Mouse (Mus musculus) gastrocnemius, adult 8-10 months (tissue): ENCODE data around the gene Psmc3. TPM values are rescaled to one million over a fixed set of nuclear protein-coding genes. Genes with fewer than 3 reads are reported as not detected.
"Not testable (repeated sequence)": the region's sequence is repeated elsewhere in the genome, so short reads cannot be mapped to it uniquely, and the experiment has no call there.

Source experiments
- DNase-seq, 2 experiments: peaks; one replicate each; pipeline ENCODE4 v3.0.0; 2022; ENCODE audit warnings: low spot score in 2 of 2
- total RNA-seq, 4 experiments: library from RNA; stranded (reverse); gene quantifications; 2 replicates each; pipeline ENCODE4 v1.2.4; 2022

Psmc3 gene
- total RNA-seq, 4 experiments from 2014 or later, result 199 to 280 (median 234) TPM

- not testable (repeated sequence) for DNase-seq
Observed at GRCm38 (mm10) chr2:91111832-91112231, 58.0 kb downstream of the Psmc3 start.

GRCm38 (mm10) chr2:91112491-91112890 is 58.7 kb downstream of the Psmc3 start:
- no peak for DNase-seq

- no peak for DNase-seq
Observed at GRCm38 (mm10) chr2:91113334-91113733, 59.5 kb downstream of the Psmc3 start.

- no peak for DNase-seq
Observed at GRCm38 (mm10) chr2:91113852-91114251, 60.0 kb downstream of the Psmc3 start.

- DNase-seq, result peak; percentile 95 to 96
Observed at GRCm38 (mm10) chr2:91114781-91115577, 61.2 kb downstream of the Psmc3 start.

GRCm38 (mm10) chr2:91115578-91115970 is 61.8 kb downstream of the Psmc3 start:
- no peak for DNase-seq

Other genes starting within 250 kb of the Psmc3 start
- gene Mtch2, start 206.9 kb upstream of the Psmc3 start, total RNA-seq, result 100 to 1,000 TPM; 151 to 157 (median 154) TPM
- gene C1qtnf4, start 168.1 kb upstream of the Psmc3 start, total RNA-seq, result 1 to 10 TPM; 7.6 to 9.8 (median 8.5) TPM
- 10 to 100 TPM; 17.9 to 24.0 (median 22.6) TPM for gene Kbtbd4, start 149.3 kb upstream of the Psmc3 start, total RNA-seq
- gene Ndufs3, start 149.2 kb upstream of the Psmc3 start, total RNA-seq, result 100 to 1,000 TPM; 495 to 615 (median 547) TPM
- 10 to 100 TPM; 50.7 to 66.2 (median 63.7) TPM for gene Celf1, start 113.6 kb upstream of the Psmc3 start, total RNA-seq
- 10 to 100 TPM; 28.6 to 33.9 (median 30.9) TPM for gene Rapsn, start 18.4 kb upstream of the Psmc3 start, total RNA-seq
- gene Slc39a13, start 16.4 kb downstream of the Psmc3 start, total RNA-seq, result 10 to 100 TPM; 19.9 to 21.4 (median 20.9) TPM
- under 1 TPM in 3 of 4 experiments, not detected in 1; 0.40 to 0.56 (median 0.44) TPM for gene Spi1, start 28.4 kb downstream of the Psmc3 start, total RNA-seq
- gene Mybpc3, start 64.1 kb downstream of the Psmc3 start, total RNA-seq, result under 1 TPM; 0.29 to 0.36 (median 0.31) TPM
- 1 to 10 TPM; 1.5 to 3.4 (median 2.2) TPM for gene Madd, start 129.8 kb downstream of the Psmc3 start, total RNA-seq
- gene Nr1h3, start 148.8 kb downstream of the Psmc3 start, total RNA-seq, result 10 to 100 TPM; 20.7 to 31.4 (median 24.5) TPM
- 10 to 100 TPM; 10.2 to 11.1 (median 10.5) TPM for gene Acp2, start 148.9 kb downstream of the Psmc3 start, total RNA-seq
- 1 to 10 TPM; 1.2 to 3.5 (median 2.0) TPM for gene Ddb2, start 183.0 kb downstream of the Psmc3 start, total RNA-seq
- gene Pacsin3, start 201.9 kb downstream of the Psmc3 start, total RNA-seq, result 100 to 1,000 TPM; 324 to 413 (median 369) TPM
- 100 to 1,000 TPM; 170 to 194 (median 181) TPM for gene Arfgap2, start 211.0 kb downstream of the Psmc3 start, total RNA-seq